Mouse (Mus musculus) kidney, postnatal 25 days (tissue): ENCODE measurements around the gene Eps15.

Experiments
- DNase-seq, 2 experiments: peaks; one replicate each; pipeline ENCODE4 v3.0.0; 2021; ENCODE audit warnings: mixed read lengths in 2 of 2

Eps15 gene

DNA sequence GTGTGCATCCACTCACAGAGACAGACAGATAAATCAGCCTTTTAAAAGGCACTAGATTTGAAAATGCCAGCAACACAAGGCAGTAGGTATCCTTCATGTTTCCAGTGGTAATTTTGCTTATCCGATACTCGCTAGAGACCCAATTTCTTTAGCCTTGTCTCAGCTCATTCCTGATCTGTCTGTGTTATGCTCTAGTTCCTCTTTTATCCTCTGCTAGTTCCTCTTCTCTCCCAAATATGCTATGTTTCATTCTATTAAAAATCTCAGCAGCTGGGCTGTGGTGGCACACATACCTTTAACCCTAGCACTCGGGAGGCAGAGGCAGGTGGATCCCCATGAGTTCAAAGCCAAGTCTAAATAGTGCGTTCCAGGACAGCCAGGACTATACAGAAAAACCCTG, 8.3 kb upstream of the Eps15 start:
- no peak for DNase-seq

DNA sequence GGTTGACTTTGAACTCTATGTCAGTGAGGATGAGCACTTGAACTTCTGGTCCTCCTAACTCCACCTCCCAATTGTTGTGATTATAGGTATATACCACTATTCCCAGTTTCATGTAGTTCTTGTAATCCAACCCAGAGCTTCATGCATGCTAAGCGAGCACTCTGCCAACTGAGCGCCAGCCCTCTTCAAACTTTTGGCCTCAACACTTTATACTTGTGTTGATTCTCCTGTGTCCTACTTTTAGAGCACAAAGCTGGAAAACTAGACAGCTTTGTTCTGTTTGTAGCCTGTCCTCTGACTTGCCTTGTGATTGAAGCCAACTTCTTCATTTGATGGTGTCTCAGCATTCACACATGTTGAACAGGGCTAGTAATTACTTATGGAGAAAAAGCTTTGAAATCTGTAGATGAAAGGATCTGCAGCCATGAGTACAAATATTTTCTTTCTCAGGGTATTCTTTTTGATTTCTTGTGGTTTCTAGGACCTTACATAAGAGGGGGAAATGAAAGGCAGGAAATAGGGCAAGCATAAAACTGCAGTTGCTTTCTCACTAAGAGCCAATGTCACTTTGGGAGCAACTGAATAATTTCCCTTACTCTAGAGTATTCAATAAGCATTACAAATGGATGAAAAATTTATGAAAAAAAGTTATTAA, 6.4 kb upstream of the Eps15 start:
- no peak for DNase-seq

DNA sequence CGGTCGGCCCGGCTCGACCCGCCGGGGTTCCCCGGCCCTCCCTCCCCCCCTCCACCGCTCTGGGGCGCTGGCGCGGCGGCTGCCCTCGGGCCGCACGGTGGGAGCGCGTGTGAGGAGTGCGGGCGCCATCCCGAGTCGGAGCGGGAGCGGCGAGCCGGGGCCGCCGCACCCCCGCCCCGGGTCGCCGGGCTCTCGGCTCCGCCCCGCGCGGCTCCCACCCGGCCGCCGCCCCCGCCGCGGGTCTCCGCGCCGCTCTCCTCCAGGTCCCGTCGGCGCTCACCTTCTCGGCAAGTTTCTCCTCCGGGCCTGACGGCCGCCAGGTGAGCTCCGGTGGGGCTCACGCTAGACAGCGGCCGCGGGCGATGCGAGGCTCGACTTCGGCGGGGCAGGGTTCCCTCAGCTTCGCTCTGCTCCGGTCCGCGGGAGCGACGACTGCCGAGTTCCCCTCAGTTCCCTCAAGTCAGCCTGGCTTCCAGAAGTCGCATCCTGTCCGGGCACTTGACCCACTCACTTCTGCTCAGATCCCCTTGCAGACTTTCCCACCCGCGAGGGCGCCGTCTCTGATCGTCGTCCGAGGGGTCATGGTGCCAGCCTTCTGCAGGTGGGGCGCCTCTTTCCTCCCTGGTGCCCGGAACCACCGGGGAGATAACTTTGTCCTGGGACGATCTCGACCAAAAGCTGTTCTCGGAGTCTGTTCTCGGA, 542 bp downstream of the Eps15 start:
- peak; percentile 33 to 68 for DNase-seq

DNA sequence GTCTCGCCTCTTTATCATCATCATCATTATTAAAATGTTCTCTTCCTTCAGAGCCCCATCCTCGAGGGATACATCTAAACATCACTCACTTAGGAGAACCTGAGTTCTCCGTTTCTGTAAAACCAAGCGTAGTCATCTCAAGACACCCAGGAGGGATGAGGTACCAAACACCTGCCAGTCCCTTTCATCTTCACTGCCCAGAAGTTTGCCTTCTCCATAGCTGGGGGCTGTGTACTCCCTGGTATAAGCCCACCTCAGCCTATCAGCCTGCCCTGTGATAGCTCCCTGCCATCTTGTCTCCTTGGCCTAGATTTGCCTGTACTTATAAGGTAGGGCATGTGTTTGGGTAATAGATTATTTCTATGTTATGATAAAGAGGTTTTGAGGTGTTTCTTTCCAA, 1.1 kb downstream of the Eps15 start:
- DNase-seq: no peak

DNA sequence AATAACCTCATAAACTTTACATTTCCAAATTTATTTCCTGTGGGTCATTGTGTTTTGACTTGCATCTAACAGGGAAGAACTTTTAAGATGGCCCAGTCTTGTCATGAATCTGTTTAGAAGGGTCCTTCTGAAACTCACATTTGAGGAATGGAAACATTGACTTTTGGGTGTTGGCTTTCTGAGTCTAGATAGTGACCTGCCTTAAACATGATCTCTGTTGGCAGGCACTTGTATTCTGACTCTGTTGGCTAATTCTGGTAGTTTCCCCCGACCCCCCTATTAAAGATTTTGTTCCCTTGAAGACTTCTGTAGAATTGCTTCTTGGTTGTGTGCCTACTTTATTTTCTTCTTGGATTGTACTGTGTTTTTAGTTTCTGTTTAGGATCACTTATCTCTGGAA, 1.9 kb downstream of the Eps15 start:
- no peak for DNase-seq

DNA sequence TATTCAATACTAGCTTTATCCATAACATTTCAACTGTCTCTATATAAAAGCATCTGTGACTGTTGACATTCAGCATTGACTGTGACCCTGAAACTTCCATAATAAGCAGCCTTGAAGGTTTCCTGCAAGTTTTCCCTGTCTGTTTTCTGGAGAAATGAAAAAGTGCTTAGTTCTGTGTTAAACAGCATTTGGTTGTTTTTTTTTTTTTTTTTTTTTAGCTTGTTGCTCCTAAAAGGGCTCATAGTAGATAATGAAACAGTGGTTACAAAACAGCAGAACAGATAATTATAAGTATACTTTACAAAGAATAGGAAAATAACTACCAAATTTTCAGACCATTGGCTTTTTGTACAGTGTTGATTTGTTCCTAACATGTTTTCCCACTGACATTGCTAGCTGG, 14.6 kb downstream of the Eps15 start:
- DNase-seq: no peak

DNA sequence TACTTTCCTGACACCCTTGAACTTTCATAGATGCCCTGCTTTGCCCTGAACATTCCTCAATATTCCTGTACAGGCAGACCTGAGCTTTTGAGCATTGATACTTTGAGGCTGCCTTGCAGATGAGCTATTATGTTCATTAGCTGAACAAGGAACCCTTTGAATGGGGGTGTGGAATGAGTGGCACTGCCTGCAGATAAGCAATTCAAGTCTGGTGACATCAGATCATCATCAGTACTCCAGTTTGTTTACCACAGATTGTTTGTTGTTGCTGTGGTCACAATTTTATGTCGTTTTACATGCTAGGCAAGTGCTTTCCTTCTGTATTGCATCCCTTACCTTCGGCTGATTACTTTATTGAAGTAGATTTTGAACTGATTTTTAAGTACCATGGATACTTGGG, 16.4 kb downstream of the Eps15 start:
- DNase-seq: no peak

DNA sequence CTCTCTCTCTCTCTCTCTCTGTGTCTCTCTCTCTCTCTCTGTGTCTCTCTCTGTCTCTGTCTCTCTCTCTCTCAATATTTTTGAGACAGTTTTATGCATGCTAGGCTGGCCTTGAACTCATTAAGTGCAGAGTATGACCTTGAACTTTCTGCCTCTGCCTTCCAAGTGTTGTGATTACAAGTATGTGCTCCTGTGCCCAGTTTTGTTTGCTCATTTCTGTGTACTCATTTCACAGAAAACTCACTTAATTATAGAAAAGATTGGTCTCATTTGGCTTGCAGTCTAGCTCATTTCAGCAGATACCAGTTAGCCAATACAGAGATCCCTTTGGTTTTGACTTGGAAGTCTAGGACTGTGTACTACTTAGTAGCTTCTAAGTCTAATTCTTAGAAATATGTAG, 19.1 kb downstream of the Eps15 start:
- no peak for DNase-seq

DNA sequence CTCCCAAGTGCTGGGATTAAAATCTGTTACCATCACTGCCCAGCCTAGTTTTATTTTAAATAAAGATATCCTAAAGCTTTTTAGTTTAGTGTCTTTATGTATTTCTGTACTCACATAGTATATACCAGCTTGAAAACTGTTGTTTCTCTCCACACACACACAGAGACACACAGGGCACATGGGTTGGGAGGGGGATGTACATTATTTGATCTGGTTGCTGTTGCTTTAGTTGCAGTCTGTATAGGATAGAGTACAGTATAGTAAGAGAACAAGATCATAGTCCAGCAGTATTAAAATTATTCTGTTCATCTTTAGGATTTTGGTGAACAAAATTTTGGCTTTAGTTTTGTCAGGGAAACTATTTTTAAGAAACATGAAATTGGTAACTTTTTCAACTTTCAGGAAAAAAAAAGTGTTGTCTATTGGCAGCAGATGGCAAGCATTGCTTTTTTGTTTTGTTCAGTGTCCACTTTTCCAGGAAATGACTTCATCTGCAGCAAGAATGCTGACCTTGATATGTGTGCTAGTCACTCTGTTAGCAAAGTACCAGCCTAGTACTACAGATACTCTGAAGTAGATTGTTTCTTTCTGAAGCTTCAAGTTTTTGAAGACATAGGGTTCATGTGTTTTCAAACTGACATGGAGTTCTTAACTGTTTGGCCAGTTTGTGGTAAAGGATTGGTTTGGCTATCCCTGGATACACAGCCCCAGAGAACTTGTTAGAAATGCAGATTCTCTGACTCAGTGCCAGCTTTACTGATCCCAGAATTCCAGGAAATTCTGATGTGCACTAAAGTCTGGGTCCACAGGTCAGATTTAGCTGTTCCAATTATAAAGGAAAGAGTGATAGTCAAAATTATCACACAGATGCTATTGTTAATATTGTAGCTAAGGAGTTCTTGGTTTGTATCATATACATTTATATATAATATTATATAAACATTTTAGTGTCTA, 37.1 kb downstream of the Eps15 start:
- no peak for DNase-seq

DNA sequence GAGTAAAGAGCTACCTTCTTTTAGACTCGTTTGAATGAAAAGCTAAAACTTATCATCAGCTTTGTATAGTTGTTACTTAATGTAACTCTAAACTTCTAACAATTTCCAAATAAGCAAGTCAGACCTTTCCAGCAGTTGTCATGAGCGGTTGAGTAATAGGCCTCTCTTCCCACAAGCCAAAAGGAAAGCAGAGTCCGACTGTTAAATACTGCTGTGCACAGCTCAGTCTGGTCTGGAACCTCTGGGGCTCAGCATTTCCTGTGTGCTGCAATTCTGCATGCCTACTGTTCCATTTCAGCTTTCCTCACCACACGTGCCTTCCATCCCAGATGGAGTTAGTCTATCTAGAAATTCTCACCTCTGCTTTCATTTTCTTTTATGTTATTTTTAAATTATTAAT, 56.7 kb downstream of the Eps15 start:
- DNase-seq: no peak

DNA sequence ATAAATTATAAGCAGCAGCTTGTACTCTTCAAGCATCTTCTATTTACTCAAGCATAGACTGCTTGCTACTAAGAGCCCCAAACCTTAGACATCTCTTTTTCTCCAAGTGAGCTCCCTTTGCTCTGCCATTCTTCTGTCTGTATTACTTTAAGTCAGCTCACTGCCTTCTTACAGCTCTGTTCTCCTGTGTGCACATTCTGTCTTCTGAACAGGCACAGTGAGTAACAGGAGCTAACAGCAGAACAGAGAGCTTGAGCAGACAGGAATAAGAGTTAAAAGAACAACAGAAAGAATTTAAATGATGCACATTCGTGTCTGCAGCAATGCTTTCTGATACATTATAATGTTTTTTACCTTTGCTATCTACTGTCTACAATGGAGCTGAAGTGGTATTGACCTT, 61.2 kb downstream of the Eps15 start:
- DNase-seq: no peak

DNA sequence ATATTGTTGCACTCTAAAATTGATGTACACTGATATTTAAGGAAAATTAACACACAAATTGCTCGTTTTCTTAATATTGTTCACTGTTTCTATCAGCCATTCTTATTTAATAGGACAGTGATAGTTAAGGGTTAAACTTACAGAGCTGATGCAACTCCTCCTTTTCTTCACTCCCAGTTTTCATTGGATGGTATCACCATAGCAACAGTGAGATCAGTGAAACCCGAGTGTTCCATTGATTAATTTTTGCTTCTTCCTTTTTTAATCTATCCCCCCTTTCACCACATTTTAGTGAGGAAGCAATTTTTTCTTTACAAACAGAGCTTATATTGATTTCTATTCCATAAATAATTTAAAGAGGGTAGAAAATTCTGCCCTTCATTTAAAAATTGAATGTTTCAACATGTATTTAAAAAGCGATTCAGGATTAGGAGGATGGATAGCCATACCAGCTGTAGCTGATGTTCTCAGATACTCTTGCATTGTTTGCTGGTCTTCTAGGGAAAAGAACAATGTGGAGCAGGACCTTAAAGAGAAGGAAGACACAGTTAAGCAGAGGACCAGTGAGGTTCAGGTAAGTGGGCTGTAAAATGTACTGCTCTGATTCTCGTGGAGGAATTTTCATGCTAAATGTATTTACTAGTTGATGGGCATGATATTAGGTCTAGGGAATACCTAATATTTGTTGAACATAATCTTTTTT, 62.9 kb downstream of the Eps15 start:
- no peak for DNase-seq

DNA sequence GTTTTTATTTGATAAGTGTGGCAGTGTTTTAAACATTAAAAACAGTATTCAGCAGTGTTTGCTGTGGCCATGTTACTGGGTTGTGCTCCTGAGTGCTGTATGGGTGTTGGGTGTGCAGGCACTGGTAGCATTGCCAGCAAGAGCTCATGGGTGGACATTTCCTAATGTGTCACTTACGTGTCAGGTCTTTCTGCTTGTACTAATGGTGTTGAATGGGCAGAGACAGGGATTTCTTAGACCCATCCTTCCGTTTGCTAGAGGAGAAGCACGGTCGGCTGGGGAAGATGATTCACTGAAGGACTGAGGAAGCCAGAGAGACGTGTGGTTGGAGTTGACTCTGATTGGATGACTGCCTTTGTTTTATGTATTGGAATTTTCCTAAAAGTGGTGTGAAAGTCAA, 63.8 kb downstream of the Eps15 start:
- DNase-seq: no peak

DNA sequence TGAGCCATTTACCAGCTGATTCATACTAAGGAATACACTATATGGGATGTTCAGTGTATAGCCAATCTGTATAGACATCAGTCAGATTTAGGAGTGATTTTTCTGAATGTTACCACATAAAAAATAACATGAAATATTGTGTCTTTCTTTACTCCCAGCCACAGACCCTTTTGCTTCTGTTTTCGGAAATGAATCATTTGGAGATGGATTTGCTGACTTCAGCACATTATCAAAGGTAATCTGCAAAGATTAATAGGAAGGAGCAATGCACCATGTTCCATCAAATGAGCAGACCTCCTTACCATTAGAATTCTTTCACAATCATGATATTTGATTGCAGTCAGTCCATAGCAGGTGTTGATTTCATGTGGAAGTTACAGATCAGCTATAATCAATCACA, 98.0 kb downstream of the Eps15 start:
- DNase-seq: no peak

DNA sequence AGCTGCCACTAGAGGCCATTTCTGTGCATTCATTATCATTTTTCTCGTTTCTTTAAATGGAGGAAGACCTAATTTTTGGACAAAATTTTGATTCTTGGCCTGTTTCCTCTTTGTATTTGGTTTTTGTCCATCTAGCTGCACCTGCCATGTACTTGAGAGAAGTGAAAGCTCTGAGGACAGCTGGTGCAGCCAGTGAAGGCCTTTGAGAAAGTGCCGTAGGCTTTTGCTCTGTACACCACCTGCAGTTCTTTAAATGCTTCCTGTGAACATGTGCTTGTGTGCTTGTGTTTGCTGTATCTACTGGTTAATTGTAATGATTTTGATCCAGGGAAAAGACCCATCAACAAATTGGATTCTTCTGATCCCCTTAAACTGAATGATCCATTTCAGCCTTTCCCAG, 102.4 kb downstream of the Eps15 start:
- no peak for DNase-seq

DNA sequence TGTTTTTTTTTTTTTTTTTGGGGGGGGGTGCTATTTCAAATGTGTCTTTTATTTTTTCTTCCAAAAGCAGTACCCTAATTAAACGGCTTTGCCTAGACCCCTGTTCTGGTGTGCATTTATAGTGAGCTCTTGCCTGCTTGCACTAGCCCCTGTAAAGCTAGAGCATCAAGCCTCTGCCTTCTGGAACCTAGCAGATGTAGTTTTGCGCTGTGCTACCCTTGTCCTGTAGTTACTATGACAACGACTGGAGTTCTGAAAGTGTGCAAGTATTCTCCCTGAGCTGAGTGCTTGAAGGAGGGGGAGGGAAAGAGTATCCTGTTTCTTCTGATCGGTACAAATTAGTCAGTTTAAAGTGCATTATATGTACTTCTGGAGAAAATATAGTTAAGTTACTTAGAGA, 105.5 kb downstream of the Eps15 start:
- DNase-seq: no peak

DNA sequence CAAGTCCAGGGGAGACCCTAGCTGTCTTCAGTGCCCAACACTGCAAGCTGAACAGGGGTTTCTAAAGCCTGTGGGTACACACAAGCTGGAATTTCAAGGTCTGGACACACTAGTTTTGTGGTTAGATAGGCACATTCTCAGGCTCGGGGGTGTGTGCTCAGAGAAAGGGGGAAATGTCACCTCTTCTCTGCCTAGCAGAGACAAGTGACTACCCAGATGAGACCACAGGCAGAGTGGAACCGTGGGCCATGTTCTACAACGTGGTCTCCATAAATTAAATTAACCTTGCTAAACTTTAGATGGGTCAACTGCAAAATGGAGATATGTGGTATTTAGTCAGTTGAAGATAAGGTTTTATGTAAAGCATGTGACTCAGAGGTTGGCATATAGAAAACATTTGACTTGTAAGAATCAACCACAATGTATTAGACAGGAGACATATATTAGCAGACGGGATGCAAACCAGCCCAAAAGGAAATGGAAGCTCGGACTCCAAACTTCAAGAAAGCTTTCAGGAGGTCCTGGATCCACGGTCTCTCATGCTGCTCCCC, 113.2 kb downstream of the Eps15 start:
- no peak for DNase-seq

DNA sequence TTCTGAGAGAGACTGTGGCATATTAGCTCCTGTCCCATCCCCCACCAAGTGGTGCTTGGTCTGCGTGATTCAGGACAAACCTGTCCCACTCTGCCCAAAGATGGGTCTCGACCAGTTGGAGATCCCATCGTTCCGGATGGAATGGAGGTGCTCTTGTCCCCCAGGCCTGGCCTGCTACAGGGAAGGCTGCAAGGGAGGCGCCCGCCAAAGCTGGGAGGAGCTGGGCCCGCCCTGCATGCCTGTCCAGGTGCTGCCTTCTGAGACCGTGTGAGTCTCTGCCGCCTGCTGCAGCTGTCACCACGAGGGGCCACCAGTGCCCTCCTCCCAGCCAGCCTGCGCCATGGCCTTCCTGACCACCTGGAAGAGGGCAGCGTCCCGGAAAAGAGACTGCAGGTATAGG, 113.8 kb downstream of the Eps15 start:
- DNase-seq: peak in 1 of 2 experiments; percentile 11

DNA sequence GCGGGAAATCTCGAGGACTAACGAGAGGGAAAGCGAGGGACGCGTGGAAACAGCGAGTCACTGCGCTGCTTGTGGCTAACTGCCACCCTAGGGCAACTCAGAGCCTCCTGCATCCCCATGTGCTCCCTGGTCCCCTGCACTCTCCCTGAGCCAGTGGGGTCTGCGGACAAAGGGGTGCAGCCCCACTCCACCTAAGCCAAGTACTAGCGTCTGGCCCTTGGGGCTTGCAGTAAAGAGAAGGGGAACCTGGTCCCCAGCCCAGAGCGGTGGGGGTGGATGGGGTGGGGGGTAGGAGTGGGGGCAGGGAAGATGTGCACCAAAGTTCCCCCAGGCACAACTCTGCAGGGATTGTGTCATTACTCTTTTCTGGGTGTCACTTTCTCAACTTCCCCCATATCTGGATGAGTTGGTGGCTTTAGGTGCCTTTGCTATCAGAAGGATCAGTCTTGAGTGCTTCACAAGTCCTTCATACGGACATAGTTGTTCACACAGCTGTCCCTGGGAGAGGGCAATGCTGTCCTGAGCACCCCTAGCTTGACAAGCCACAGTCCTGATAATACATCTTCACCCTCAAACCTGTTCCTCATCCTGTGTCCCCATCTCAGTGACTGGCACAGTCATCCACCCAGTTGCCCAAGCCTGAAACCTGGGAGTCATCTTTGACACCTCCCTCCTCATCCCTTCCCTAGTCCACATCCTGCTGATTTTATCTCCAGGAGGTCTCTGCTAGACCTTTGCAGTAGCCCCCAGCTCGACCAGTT, 114.4 kb downstream of the Eps15 start:
- no peak for DNase-seq

DNA sequence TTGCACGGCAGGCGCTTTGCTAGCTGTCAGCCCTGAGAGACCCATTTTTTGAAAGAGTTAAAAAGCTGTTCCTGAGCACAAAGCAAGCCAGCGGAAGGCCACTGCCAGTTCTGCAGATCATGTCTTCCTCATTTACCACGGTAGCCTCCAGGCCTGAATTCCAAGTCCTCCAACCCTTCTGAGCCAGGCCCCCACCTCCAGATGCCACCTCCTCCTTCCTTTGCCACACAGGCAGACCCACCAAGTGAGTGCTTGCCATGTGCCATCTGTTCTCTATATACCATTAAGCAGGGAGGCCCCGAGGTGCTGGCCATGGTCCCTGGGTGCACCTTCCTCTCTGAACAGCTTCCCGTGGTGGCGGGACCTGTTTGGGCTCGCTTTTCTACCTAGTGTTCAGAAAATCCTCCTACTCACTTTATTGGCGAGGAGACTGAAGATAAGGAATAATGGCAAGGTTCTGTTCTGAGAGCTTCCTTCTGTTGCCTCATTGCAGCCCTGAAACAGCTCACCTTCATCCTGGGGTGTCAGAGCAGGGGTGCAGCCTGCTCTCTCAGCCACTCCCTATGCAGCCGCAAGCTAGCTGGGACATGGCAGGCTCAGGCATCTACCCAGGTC, 120.4 kb downstream of the Eps15 start:
- DNase-seq: no peak

DNA sequence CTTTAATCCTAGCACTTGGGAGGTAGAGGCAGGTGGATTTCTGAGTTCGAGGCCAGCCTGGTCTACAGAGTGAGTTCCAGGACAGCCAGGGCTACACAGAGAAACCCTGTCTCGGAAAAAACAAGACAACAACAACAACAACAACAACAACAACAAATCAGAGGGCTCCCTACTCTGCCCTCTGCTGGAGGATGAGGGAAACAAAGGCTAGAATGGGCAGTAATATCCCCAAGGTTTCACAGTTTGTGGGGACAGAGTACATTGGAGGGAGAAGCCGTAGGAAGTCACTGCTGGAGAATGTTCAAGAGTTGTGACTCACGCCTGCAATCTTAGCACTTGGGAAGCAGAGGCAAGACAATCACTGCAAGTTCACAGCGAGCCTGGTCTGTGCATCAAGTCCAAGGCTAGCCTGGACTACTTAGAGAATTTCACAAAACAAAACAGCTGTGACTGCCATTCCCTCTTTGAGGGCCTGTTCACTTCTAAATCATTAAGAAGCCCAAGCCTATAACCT, 121.2 kb downstream of the Eps15 start:
- no peak for DNase-seq
